Mouse (Mus musculus) lung, postnatal 0 days (tissue): ENCODE results near the gene Noto.

ENCODE experiments used
- CTCF ChIP-seq: IDR thresholded peaks from 2 replicates; pipeline ENCODE4 v1.5.1; 2016; ENCODE audit warnings: antibody characterized with exemption, mild to moderate bottlenecking
- EP300 ChIP-seq: IDR thresholded peaks from 2 replicates; pipeline ENCODE4 v1.6.1; 2016; ENCODE audit warnings: antibody characterized with exemption, mild to moderate bottlenecking, control low read depth

- TF ChIP-seq CTCF (no peak), EP300 (no peak)
These were observed at the start of gene Noto for GRCm38 (mm10) chr6:85423836-85424379.
